Mouse (Mus musculus) erythroid progenitor cell, adult 5-6 weeks (primary cell): Measurements from ENCODE around the gene Pcyt1a. TPM values are rescaled to one million over a fixed set of nuclear protein-coding genes. Genes with fewer than 3 reads are reported as not detected.
"Not testable (repeated sequence)": the region's sequence is repeated elsewhere in the genome, so short reads cannot be mapped to it uniquely, and the experiment has no call there.

Experiments used
- ATAC-seq: replicated peaks from 2 replicates; pipeline ENCODE4 v1.8.0; 2016; ENCODE audit warnings: moderate number of reproducible peaks, mild to moderate bottlenecking, moderate TSS enrichment, inconsistent platforms; ENCODE audit not compliant: poor library complexity, low FRiP score, severe bottlenecking
- total RNA-seq, 2 experiments: library from RNA; stranded (forward) in 1 of 2; stranded (reverse) in 1 of 2; fragments of 150-400 nt in 1 of 2; fragments of 186-747, 209-891 nt in 1 of 2; gene quantifications; 2 replicates each; pipeline versions ENCODE4 v1.2.3 to v1.2.4; 2015 to 2017; ENCODE audit warnings: low replicate concordance in 2 of 2

Pcyt1a gene
- total RNA-seq, 2 experiments from 2014 or later = 162 to 335 TPM

GRCm38 (mm10) chr16:32431047-32431591 lies 398 bp downstream of the Pcyt1a start:
- peak; percentile 66 for ATAC-seq

GRCm38 (mm10) chr16:32431926-32432325 lies 1.2 kb downstream of the Pcyt1a start:
- no peak for ATAC-seq

- no peak for ATAC-seq
Observed at GRCm38 (mm10) chr16:32433138-32433537, 2.4 kb downstream of the Pcyt1a start.

DNA sequence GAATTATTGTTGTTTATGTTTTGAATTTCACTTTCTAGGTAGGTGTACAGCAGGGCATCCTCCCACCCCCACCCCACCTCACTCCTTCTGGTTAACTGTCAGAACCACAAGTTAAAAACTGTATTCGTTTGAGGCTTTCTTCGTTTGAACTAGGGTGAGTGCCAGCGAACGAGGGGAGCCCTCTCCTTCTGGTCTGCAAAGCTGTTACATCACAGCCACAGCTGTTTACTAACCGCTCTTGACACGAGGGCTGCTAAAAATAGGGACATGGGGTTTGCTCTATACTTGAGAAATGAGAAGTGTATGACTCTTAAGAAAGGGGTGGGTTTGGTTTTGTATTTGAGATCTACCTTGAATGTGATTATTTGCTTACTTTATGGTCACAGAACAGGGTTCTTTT lies 3.3 kb downstream of the Pcyt1a start:
- ATAC-seq = no peak

DNA sequence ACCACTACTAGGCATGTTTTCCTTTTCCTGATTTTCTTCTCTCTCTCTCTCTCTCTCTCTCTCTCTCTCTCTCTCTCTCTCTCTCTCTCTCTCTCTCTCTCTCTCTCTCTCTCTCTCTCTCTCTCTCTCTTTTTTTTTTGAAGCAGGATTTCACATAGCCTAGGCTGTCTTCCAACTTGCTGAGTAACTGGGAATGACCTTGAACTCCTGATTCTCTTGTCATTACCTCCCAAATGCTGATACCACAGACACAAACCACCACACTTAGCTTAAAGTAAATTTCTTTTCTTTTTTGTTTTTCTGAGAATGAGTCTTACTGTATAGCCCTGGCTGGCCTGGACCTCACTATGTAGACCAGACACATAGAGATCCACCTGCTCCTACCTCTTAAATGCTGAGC lies 4.0 kb downstream of the Pcyt1a start:
- ATAC-seq = no peak

- no peak for ATAC-seq
Observed at GRCm38 (mm10) chr16:32436657-32437056, 5.9 kb downstream of the Pcyt1a start.

DNA sequence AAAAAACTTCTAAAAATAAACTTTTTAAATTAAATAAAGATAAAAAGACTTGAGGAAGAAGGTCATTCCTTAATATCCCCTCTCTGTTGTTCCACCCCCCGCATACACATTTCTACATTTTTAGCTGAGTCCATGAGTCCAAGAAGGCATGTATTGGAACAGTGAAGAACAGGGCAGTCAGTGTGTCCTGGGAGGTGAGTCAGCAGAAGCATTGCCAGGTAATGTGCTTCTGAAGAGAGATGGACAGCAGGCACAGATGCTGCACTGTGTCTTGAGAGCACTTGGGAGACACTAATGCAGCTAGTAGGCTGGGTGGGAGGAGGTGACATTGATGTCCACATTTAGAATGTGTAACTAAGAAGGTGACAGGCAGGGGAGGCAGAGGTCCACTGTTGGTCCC lies 6.5 kb downstream of the Pcyt1a start:
- no peak for ATAC-seq

DNA sequence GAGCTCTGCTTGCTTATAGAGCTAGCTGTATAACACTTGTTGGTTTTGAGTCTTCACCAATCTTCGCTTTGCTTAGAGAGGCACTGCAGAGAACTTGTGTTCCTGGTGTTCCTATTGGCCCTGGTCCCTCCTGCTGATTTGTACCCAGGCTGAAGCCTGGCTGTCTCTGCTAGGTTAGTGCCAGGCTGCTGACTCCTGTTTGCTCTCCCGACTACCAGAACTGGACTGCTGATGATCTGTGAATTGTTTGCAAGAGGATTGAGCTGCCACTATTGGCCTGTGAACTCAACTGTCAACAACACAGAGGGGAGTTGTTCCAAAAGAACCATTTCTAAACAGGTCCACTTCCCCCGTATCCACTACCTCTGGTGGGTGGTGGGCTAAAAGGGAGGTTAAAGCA lies 10.7 kb downstream of the Pcyt1a start:
- no peak for ATAC-seq

DNA sequence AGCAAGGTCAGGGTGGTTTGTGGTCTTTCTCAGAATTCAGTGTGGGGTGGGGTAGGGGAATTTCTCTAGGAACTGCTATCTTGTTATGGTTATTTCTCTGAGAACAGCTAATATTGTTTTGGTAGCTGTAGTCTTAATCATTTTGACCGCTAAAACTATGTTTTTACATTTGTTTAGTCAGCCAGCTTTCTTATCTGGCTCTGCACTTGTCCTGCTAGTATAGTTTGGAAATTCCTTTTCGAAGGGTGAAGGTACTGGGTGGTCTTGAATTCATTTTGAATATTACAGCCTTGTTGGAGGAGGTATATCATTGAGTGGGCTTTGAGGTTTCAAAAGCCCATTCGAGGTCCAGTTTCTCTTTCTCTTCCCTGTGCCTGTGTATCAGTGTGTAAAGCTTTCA lies 13.9 kb downstream of the Pcyt1a start:
- ATAC-seq = not testable (repeated sequence)

- ATAC-seq = no peak
Observed at GRCm38 (mm10) chr16:32445558-32445957, 14.8 kb downstream of the Pcyt1a start.

- ATAC-seq = no peak
Observed at GRCm38 (mm10) chr16:32446563-32447138, 15.9 kb downstream of the Pcyt1a start.

GRCm38 (mm10) chr16:32449665-32450064 lies 18.9 kb downstream of the Pcyt1a start:
- ATAC-seq = peak; percentile 96

- ATAC-seq = peak; percentile 16; the same call in 1 of the 2 replicates
Observed at GRCm38 (mm10) chr16:32450133-32450532, 19.4 kb downstream of the Pcyt1a start.

GRCm38 (mm10) chr16:32453102-32453501 lies 22.4 kb downstream of the Pcyt1a start:
- ATAC-seq = no peak

DNA sequence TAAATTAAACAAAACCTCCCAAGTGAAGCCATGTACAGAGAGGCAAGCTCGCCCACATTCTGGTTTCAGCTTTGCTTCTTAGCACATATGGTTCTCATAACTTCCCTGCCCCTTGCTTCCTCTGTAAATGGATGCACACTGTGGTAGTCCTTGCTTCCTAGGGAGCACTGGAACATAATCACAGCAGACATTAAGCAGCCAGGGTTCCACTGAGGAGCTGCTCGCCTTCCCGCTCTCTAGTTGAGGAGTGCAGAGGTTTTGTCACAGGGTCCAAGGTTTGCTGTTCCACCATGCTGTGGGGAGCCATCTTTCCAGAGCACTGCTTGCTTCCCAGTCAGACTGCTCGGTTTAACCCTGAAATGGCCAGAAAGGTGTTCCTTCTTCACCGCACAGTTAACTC lies 23.9 kb downstream of the Pcyt1a start:
- ATAC-seq = no peak

- ATAC-seq = no peak
Observed at GRCm38 (mm10) chr16:32456086-32456485, 25.4 kb downstream of the Pcyt1a start.

GRCm38 (mm10) chr16:32456761-32457160 lies 26.0 kb downstream of the Pcyt1a start:
- no peak for ATAC-seq

GRCm38 (mm10) chr16:32457589-32458386 lies 27.1 kb downstream of the Pcyt1a start:
- peak; percentile 97 for ATAC-seq

DNA sequence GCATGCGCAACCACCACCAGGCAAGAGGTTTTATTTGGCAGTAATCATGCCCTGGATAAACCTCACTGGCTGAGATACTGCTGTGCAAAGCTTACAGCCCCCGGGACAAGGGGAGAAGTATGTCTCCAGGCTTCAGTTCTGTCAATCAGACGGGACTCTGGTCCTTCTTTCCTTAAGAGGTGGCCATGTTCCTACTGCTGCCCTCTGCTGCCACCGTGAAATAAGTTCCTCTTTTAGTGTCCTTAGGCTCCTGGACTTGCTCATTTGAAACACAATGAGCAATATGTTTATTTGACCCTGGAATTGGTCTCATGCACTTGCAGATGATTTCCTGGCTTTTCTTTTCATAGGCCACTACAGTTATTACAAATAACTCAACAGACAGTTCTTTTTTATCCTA lies 29.8 kb downstream of the Pcyt1a start:
- no peak for ATAC-seq

DNA sequence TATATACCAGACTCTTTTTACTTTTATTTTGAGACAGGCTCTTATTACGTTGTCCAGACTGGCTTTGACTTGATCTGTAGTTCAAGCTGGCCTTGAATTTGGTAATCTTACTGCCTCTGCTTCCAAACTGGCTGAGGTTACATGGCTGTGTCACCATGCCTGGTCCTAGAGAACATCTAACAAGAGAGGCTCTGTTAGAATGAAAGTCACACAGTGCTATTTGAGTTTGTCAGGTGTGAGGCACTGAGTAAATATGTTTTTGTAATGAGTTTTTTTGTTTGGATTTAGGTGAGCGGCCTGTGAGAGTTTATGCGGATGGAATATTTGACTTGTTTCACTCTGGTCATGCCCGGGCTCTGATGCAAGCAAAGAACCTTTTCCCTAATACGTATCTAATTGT lies 31.0 kb downstream of the Pcyt1a start:
- no peak for ATAC-seq

GRCm38 (mm10) chr16:32462950-32463349 lies 32.2 kb downstream of the Pcyt1a start:
- no peak for ATAC-seq
